Mouse (Mus musculus) thymus, adult 2 months (tissue): ENCODE measurements around the gene Map3k4. TPM values are rescaled to one million over a fixed set of nuclear protein-coding genes. Genes with fewer than 3 reads are reported as not detected.

ENCODE experiments used
- DNase-seq: peaks from one replicate; pipeline ENCODE4 v3.0.0; 2021
- H3K27ac ChIP-seq: fragments of 200-500 bp; 2 replicates; pipeline ENCODE4 v1.5.1; 2012; ENCODE audit warnings: low read length, control low read depth; ENCODE audit not compliant: control insufficient read depth, insufficient read depth
- H3K27me3 ChIP-seq: fragments of 200-500 bp; 2 replicates; pipeline ENCODE4 v1.6.1; 2012; ENCODE audit warnings: mild to moderate bottlenecking, low read length, moderate library complexity, mixed read lengths; ENCODE audit not compliant: control insufficient read depth, insufficient read depth
- H3K36me3 ChIP-seq: fragments of 200-500 bp; 2 replicates; pipeline ENCODE4 v1.6.1; 2012; ENCODE audit warnings: mild to moderate bottlenecking, low read length, moderate library complexity; ENCODE audit not compliant: control insufficient read depth, insufficient read depth
- H3K4me1 ChIP-seq: fragments of 200-500 bp; replicated peaks from 2 replicates; pipeline ENCODE4 v1.6.1; 2012; ENCODE audit warnings: low read length; ENCODE audit not compliant: control insufficient read depth, insufficient read depth
- H3K4me3 ChIP-seq: fragments of 200-500 bp; 2 replicates; pipeline ENCODE4 v1.5.1; 2012; ENCODE audit warnings: mild to moderate bottlenecking, low read length, control low read depth, moderate library complexity; ENCODE audit not compliant: control insufficient read depth, insufficient read depth
- CTCF ChIP-seq: fragments of 200-500 bp; IDR thresholded peaks from 2 replicates; pipeline ENCODE4 v1.5.1; 2012; ENCODE audit warnings: mild to moderate bottlenecking, control low read depth, low read length, moderate library complexity, borderline replicate concordance; ENCODE audit not compliant: control insufficient read depth, poor library complexity, insufficient read depth; ENCODE audit errors: extremely low read depth
- POLR2A ChIP-seq: fragments of 200-500 bp; IDR thresholded peaks from 2 replicates; pipeline ENCODE4 v1.6.1; 2012; ENCODE audit warnings: mild to moderate bottlenecking, low read length, control low read depth, moderate library complexity; ENCODE audit not compliant: control insufficient read depth, poor library complexity, insufficient read depth; ENCODE audit errors: extremely low read depth
- WGBS: fragments of 180-500 bp; shearing (Covaris S2); methylation state at CpG from one replicate; pipeline ENCODE4 v1.1.7; 2018; 5-methylcytosine and 5-hydroxymethylcytosine counted together
- polyA plus RNA-seq: library from polyadenylated mRNA; depleted of rRNA; stranded (reverse); fragments of >200 nt; gene quantifications from 2 replicates; pipeline ENCODE4 v1.2.3, GENCODE M21; 2012

Gene Map3k4
- polyA plus RNA-seq, 1 experiment, result 27.7 TPM

- DNase-seq, result no peak
- TF ChIP-seq CTCF (no peak), POLR2A (no peak)
- peaks cover 28% of the 10 kb centered on the region for H3K4me1 ChIP-seq
- no peaks in the 10 kb centered on the region for H3K27me3 ChIP-seq
- H3K27ac ChIP-seq, result no peak overlapping the region
- 93% methylated on average over 15 of the region's 15 CpGs for WGBS
- H3K4me3 ChIP-seq, result no peak overlapping the region
- H3K36me3 ChIP-seq, result no peaks in the 10 kb centered on the region
These were observed 115.1 kb downstream of the Map3k4 start for GRCm38 (mm10) chr17:12203414-12203897.

GRCm38 (mm10) chr17:12201086-12201485, 117.5 kb downstream of the Map3k4 start:
- Histone ChIP-seq H3K36me3 (no peaks in the 10 kb centered on the region), H3K4me3 (no peak overlapping the region), H3K27me3 (no peaks in the 10 kb centered on the region), H3K4me1 (peaks cover 18% of the 10 kb centered on the region), H3K27ac (no peak overlapping the region)
- no peak for TF ChIP-seq POLR2A
- TF ChIP-seq CTCF, result no peak
- WGBS, result 97% methylated on average over 1 of the region's 1 CpGs
- no peak for DNase-seq

GRCm38 (mm10) chr17:12199933-12200332, 118.7 kb downstream of the Map3k4 start:
- 90% methylated on average over 4 of the region's 4 CpGs for WGBS
- TF ChIP-seq CTCF (no peak), POLR2A (no peak)
- no peaks in the 10 kb centered on the region for H3K27me3 ChIP-seq
- no peak overlapping the region for H3K27ac ChIP-seq
- no peak overlapping the region for H3K4me3 ChIP-seq
- no peaks in the 10 kb centered on the region for H3K36me3 ChIP-seq
- DNase-seq, result no peak
- peaks cover 13% of the 10 kb centered on the region for H3K4me1 ChIP-seq

- Histone ChIP-seq H3K4me1 (peaks cover 6% of the 10 kb centered on the region), H3K27ac (no peak overlapping the region), H3K27me3 (no peaks in the 10 kb centered on the region), H3K36me3 (no peaks in the 10 kb centered on the region), H3K4me3 (no peak overlapping the region)
- DNase-seq, result no peak
- 86% methylated on average over 10 of the region's 10 CpGs for WGBS
- TF ChIP-seq CTCF (no peak), POLR2A (no peak)
These were observed 123.0 kb downstream of the Map3k4 start for GRCm38 (mm10) chr17:12195604-12196003.

- peak overlapping the region; percentile 23; the same call in 1 of the 2 replicates for H3K4me3 ChIP-seq
- no peak overlapping the region for H3K27ac ChIP-seq
- TF ChIP-seq POLR2A (no peak), CTCF (no peak)
- no peaks in the 10 kb centered on the region for H3K36me3 ChIP-seq
- H3K4me1 ChIP-seq, result peaks cover 6% of the 10 kb centered on the region
- WGBS, result 55% methylated on average over 5 of the region's 5 CpGs
- H3K27me3 ChIP-seq, result no peaks in the 10 kb centered on the region
- no peak for DNase-seq
These were observed 123.5 kb downstream of the Map3k4 start for GRCm38 (mm10) chr17:12195137-12195536.

GRCm38 (mm10) chr17:12187782-12188181, 130.8 kb downstream of the Map3k4 start:
- WGBS, result 87% methylated on average over 1 of the region's 1 CpGs
- Histone ChIP-seq H3K4me3 (no peak overlapping the region), H3K4me1 (no peaks in the 10 kb centered on the region), H3K36me3 (no peaks in the 10 kb centered on the region), H3K27me3 (no peaks in the 10 kb centered on the region), H3K27ac (no peak overlapping the region)
- TF ChIP-seq POLR2A (no peak), CTCF (no peak)
- no peak for DNase-seq

- 92% methylated on average over 3 of the region's 3 CpGs for WGBS
- H3K27me3 ChIP-seq, result no peaks in the 10 kb centered on the region
- no peak for DNase-seq
- TF ChIP-seq POLR2A (no peak), CTCF (no peak)
- H3K4me1 ChIP-seq, result no peaks in the 10 kb centered on the region
- no peak overlapping the region for H3K4me3 ChIP-seq
- H3K36me3 ChIP-seq, result no peaks in the 10 kb centered on the region
- no peak overlapping the region for H3K27ac ChIP-seq
These were observed 132.3 kb downstream of the Map3k4 start for GRCm38 (mm10) chr17:12186341-12186740.
